Mouse (Mus musculus) limb, embryonic 15.5 days (tissue): ENCODE measurements at regions not wholly inside any gene's neighbourhood (a gene's known extent, or its start where the extent isn't known, plus 50 kb on each side); places are given as distances from the start of the nearest gene placed in this dataset.

Experiments used
- ATAC-seq: fragments of 200-750 bp; cut with Nextera tagmentation; 2 replicates; pipeline ENCODE4 v1.8.0; 2017; ENCODE audit warnings: low read depth, moderate TSS enrichment; ENCODE audit not compliant: insufficient number of reproducible peaks, low FRiP score, low TSS enrichment
- H3K27ac ChIP-seq: fragments of 300-500 bp; sonication (generic); 2 replicates; pipeline ENCODE4 v1.5.1; 2015; ENCODE audit warnings: moderate library complexity, mild to moderate bottlenecking, inconsistent platforms
- H3K27me3 ChIP-seq: fragments of 300-500 bp; sonication (generic); 2 replicates; pipeline ENCODE4 v1.6.1; 2015; ENCODE audit warnings: inconsistent platforms
- H3K36me3 ChIP-seq: fragments of 300-500 bp; sonication (generic); 2 replicates; pipeline ENCODE4 v1.6.1; 2015; ENCODE audit warnings: inconsistent platforms
- H3K4me1 ChIP-seq: fragments of 300-500 bp; sonication (generic); 2 replicates; pipeline ENCODE4 v1.6.1; 2015; ENCODE audit warnings: inconsistent platforms
- H3K4me2 ChIP-seq: fragments of 300-500 bp; sonication (generic); 2 replicates; pipeline ENCODE4 v1.6.1; 2015; ENCODE audit warnings: mild to moderate bottlenecking, inconsistent platforms
- H3K4me3 ChIP-seq: fragments of 300-500 bp; sonication (generic); 2 replicates; pipeline ENCODE4 v1.5.1; 2015; ENCODE audit warnings: mild to moderate bottlenecking, inconsistent platforms
- H3K9ac ChIP-seq: fragments of 300-500 bp; sonication (generic); 2 replicates; pipeline ENCODE4 v1.6.1; 2015; ENCODE audit warnings: inconsistent platforms
- H3K9me3 ChIP-seq: fragments of 300-500 bp; sonication (generic); 2 replicates; pipeline ENCODE4 v1.6.1; 2016; ENCODE audit warnings: inconsistent platforms
- WGBS: fragments of 180-500 bp; shearing (Covaris S2); methylation state at CpG from one replicate; pipeline ENCODE4 v1.1.7; 2015; 5-methylcytosine and 5-hydroxymethylcytosine counted together

GRCm38 (mm10) chr13:47909851-47910530 is 351.0 kb upstream of the Id4 start:
- Histone ChIP-seq H3K4me2 (no peak overlapping the region), H3K36me3 (no peaks in the 10 kb centered on the region), H3K4me3 (no peak overlapping the region), H3K4me1 (no peaks in the 10 kb centered on the region), H3K27me3 (no peaks in the 10 kb centered on the region), H3K9me3 (no peaks in the 10 kb centered on the region), H3K9ac (no peak overlapping the region), H3K27ac (no peak overlapping the region)
- 74% methylated on average over 9 of the region's 9 CpGs for WGBS
- no peak for ATAC-seq

DNA sequence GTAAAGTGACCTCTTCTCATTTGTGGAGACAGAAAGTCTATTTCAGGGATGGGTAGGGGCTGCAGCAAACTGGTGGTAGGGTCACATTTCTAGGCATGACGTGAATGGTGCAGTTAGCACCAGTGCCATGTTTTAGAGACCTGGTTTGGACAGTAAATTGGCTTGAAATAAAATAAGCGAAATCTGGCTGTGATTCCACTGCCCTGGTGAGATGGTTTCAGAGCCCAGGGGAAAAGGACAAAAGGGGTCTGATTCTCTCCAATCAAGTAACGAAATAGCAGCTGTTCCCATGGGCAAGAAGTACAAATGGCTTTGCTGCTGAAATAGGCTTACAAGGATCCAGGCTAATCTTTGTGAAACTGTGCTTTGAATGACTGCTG is 350.5 kb upstream of the Id4 start:
- H3K27me3 ChIP-seq = no peaks in the 10 kb centered on the region
- no peaks in the 10 kb centered on the region for H3K9me3 ChIP-seq
- 63% methylated on average over 3 of the region's 3 CpGs for WGBS
- no peaks in the 10 kb centered on the region for H3K36me3 ChIP-seq
- no peak overlapping the region for H3K4me2 ChIP-seq
- H3K27ac ChIP-seq = no peak overlapping the region
- no peak overlapping the region for H3K9ac ChIP-seq
- ATAC-seq = no peak
- no peak overlapping the region for H3K4me3 ChIP-seq
- no peaks in the 10 kb centered on the region for H3K4me1 ChIP-seq

DNA sequence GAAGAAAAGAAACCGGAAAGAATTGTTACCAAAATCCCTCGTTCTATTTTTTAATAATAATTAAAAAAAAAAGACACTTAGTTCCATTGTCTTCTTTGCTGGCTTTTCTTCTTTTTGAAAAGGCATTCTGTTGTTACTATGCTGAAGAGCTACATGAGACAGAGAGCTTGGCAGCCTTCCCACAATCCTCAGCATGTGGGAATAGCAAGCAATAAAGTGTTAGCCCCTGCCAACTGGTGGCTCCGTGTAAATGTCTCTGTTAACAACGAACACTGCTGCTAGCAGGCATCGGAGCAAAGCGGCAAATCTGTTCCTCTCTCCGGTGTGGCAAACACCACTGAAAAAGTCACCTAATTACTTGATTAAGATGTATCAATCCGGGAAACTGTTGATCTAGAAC is 344.6 kb upstream of the Id4 start:
- no peaks in the 10 kb centered on the region for H3K27me3 ChIP-seq
- no peaks in the 10 kb centered on the region for H3K4me1 ChIP-seq
- no peak overlapping the region for H3K4me3 ChIP-seq
- 54% methylated on average over 8 of the region's 8 CpGs for WGBS
- H3K9me3 ChIP-seq = no peaks in the 10 kb centered on the region
- ATAC-seq = no peak
- no peak overlapping the region for H3K27ac ChIP-seq
- no peak overlapping the region for H3K9ac ChIP-seq
- H3K4me2 ChIP-seq = no peak overlapping the region
- no peaks in the 10 kb centered on the region for H3K36me3 ChIP-seq

GRCm38 (mm10) chr13:47917370-47917769 is 343.7 kb upstream of the Id4 start:
- no peak overlapping the region for H3K27ac ChIP-seq
- H3K4me2 ChIP-seq = no peak overlapping the region
- no peak overlapping the region for H3K4me3 ChIP-seq
- no peak for ATAC-seq
- no peaks in the 10 kb centered on the region for H3K27me3 ChIP-seq
- H3K36me3 ChIP-seq = no peaks in the 10 kb centered on the region
- H3K4me1 ChIP-seq = no peaks in the 10 kb centered on the region
- 88% methylated on average over 3 of the region's 3 CpGs for WGBS
- H3K9ac ChIP-seq = no peak overlapping the region
- H3K9me3 ChIP-seq = no peaks in the 10 kb centered on the region

DNA sequence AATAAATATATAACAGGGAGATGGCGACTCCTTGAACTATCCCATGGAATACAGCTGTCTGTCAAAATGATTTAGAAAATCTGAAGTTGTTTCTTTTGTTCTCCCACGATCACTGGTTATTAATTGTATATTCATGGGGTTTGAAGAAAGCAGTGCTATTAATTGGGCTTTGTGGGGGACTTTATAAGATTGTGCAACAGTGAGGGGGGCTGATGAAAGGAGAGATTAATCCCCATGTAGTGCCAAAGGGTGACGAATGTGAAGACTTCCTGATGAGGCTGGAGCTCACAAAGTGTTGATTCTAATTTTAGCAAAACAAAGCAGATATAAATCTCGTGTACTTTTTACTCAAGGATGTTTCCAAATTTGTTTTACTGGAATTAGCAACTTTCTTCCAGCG is 340.0 kb upstream of the Id4 start:
- no peaks in the 10 kb centered on the region for H3K36me3 ChIP-seq
- H3K4me3 ChIP-seq = no peak overlapping the region
- no peaks in the 10 kb centered on the region for H3K9me3 ChIP-seq
- H3K27me3 ChIP-seq = no peaks in the 10 kb centered on the region
- no peak for ATAC-seq
- 58% methylated on average over 5 of the region's 5 CpGs for WGBS
- H3K4me1 ChIP-seq = no peaks in the 10 kb centered on the region
- H3K9ac ChIP-seq = no peak overlapping the region
- H3K4me2 ChIP-seq = no peak overlapping the region
- H3K27ac ChIP-seq = no peak overlapping the region

DNA sequence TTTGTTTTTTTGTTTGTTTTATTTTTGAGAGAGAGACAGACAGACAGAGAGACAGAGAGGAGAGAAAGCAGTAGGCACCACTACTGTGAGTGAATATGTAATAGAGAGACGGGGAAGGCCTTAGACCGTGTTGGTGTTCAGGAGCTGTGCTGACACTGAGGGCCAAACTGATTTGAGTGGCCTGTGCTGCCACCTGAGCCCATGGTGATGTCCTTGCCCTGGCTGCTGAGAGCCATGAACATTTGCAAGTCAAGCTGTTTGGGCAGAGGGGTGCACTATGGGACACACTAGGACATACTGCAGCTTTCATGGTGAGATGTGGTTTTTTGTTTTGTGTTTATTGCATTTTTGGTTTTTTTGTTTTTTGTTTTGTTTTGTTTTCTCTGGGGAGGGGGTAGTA is 320.3 kb upstream of the Id4 start:
- Histone ChIP-seq H3K9me3 (no peaks in the 10 kb centered on the region), H3K27me3 (no peaks in the 10 kb centered on the region), H3K4me3 (no peak overlapping the region), H3K27ac (no peak overlapping the region), H3K4me1 (0 out of 2 replicates have a peak, but pooled peaks cover 2% of the 10 kb centered on the region), H3K9ac (no peak overlapping the region), H3K4me2 (no peak overlapping the region), H3K36me3 (no peaks in the 10 kb centered on the region)
- no peak for ATAC-seq
- 93% methylated on average over 2 of the region's 2 CpGs for WGBS

DNA sequence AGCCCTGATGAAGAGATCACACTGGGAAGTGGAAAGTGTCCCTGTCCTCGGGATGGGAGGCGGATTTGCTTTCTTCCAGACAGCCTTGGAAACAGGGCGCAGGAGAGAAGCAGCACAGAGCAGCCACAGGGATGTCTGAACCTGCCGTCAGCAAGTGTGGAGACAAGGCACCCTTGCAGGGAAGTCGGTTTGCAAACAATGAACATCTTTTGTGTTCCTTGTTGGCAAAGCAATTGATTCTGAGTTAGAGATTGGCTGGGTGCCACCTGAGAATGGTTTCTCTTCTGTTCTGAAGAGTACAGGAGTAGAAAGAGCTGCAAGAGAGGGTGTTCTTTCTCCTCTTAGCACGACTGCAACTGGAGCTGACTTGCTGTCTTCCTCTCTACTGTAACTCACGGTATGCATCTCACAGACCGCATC is 318.6 kb upstream of the Id4 start:
- Histone ChIP-seq H3K4me1 (0 out of 2 replicates have a peak, but pooled peaks cover 2% of the 10 kb centered on the region), H3K27me3 (no peaks in the 10 kb centered on the region), H3K4me3 (no peak overlapping the region), H3K9me3 (no peaks in the 10 kb centered on the region), H3K4me2 (no peak overlapping the region), H3K9ac (no peak overlapping the region), H3K36me3 (no peaks in the 10 kb centered on the region), H3K27ac (no peak overlapping the region)
- 20% methylated on average over 8 of the region's 8 CpGs for WGBS
- ATAC-seq = no peak

DNA sequence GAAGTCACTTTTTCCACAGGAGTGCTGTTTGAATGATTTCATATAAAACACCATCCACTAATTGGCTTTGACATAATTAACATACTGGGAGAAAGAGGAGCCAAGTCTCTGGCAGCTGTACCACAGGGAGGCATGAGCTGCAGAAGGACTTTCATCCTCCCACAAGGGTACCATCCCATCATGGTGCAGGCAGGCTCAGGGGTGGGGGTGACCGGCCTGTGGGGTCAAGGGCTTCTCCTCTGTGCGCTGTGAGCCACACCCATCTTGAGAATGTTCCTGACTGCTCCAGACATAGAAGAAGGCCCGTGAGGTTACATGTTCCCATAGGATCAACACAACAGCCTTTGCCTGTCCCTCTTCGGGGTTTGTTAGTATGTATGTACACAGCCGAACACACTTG is 317.4 kb upstream of the Id4 start:
- H3K9me3 ChIP-seq = no peaks in the 10 kb centered on the region
- no peaks in the 10 kb centered on the region for H3K36me3 ChIP-seq
- no peak for ATAC-seq
- H3K27me3 ChIP-seq = no peaks in the 10 kb centered on the region
- no peak overlapping the region for H3K4me2 ChIP-seq
- no peak overlapping the region for H3K9ac ChIP-seq
- H3K4me1 ChIP-seq = 0 out of 2 replicates have a peak, but pooled peaks cover 2% of the 10 kb centered on the region
- no peak overlapping the region for H3K27ac ChIP-seq
- H3K4me3 ChIP-seq = no peak overlapping the region
- 77% methylated on average over 5 of the region's 5 CpGs for WGBS

DNA sequence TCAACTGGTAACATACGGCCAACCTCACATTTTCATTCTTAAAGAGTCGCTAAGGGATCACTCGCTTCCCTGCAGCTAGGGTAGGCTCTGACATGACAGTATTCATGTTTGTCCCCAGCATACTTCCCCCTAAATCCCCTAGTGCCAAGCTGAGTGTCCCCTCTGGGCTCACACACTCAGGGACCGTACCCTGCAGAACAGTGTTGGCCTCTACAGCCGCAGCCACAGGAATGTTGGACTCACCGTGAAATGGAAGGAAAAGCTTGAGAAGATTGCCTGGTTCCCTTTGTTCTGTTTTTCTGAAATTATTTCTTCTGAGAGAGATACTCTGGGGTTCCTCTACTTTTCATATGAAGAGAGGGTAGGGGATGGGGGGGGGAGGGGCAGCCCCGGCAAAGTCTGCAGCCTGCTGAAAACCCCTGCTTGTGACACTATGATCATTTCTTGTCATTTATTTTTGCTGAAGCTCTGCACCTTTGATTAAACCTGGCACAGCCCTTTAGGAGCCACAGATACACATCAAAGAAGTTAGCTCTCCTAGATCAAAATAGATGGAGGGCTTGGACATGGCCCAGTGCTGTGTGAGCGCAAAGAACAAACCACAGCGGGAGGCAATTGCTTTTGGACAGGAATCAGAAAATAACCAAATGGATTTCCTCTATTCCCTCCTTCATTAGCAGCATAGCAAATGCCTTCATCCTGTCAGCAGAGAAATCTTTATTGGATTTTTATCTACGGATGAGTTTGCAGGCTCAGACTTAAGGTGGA is 312.7 kb upstream of the Id4 start:
- H3K9ac ChIP-seq = no peak overlapping the region
- no peaks in the 10 kb centered on the region for H3K4me1 ChIP-seq
- 75% methylated on average over 10 of the region's 10 CpGs for WGBS
- H3K36me3 ChIP-seq = no peaks in the 10 kb centered on the region
- no peak overlapping the region for H3K27ac ChIP-seq
- no peak overlapping the region for H3K4me3 ChIP-seq
- no peak overlapping the region for H3K4me2 ChIP-seq
- no peaks in the 10 kb centered on the region for H3K9me3 ChIP-seq
- no peak for ATAC-seq
- no peaks in the 10 kb centered on the region for H3K27me3 ChIP-seq

- no peak overlapping the region for H3K27ac ChIP-seq
- WGBS = 40% methylated on average over 2 of the region's 2 CpGs
- no peaks in the 10 kb centered on the region; the same call in 1 of the 2 replicates for H3K4me1 ChIP-seq
- H3K9ac ChIP-seq = no peak overlapping the region
- ATAC-seq = no peak
- H3K9me3 ChIP-seq = no peaks in the 10 kb centered on the region
- H3K4me3 ChIP-seq = no peak overlapping the region
- no peaks in the 10 kb centered on the region for H3K27me3 ChIP-seq
- no peak overlapping the region for H3K4me2 ChIP-seq
- no peaks in the 10 kb centered on the region for H3K36me3 ChIP-seq
Measured at GRCm38 (mm10) chr13:47950456-47950855, 310.6 kb upstream of the Id4 start.

DNA sequence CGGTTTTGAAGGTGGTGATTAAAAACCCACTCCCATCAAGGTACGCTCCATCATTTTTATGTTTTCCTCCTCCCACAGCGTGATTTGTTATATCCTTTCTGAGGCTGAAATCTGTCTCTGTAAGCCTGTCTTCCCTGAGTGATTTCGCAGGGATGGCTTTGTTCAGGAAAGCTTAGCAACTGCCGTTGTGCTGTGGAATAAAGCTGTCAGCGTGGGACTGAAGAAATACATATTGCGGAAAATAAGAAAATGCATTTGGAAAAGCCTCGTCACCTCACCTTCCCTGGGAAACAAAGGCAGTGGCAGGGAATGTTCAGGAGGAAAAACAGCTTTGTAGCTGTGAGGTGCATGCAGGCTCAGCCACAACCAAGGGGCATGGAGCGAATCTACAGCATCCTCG is 310.0 kb upstream of the Id4 start:
- H3K27ac ChIP-seq = no peak overlapping the region
- no peak overlapping the region for H3K4me2 ChIP-seq
- H3K4me1 ChIP-seq = no peaks in the 10 kb centered on the region; the same call in 1 of the 2 replicates
- 68% methylated on average over 10 of the region's 10 CpGs for WGBS
- H3K36me3 ChIP-seq = no peaks in the 10 kb centered on the region
- no peaks in the 10 kb centered on the region for H3K9me3 ChIP-seq
- no peaks in the 10 kb centered on the region for H3K27me3 ChIP-seq
- no peak overlapping the region for H3K9ac ChIP-seq
- H3K4me3 ChIP-seq = no peak overlapping the region
- no peak for ATAC-seq

GRCm38 (mm10) chr13:47952946-47953345 is 308.1 kb upstream of the Id4 start:
- ATAC-seq = no peak
- Histone ChIP-seq H3K4me3 (no peak overlapping the region), H3K36me3 (no peaks in the 10 kb centered on the region), H3K27me3 (no peaks in the 10 kb centered on the region), H3K4me2 (no peak overlapping the region), H3K9ac (no peak overlapping the region), H3K9me3 (no peaks in the 10 kb centered on the region), H3K27ac (no peak overlapping the region), H3K4me1 (no peaks in the 10 kb centered on the region; the same call in 1 of the 2 replicates)
- WGBS = 76% methylated on average over 3 of the region's 3 CpGs
